Mouse (Mus musculus): Measurements from ENCODE around the gene Ptges. TPM values are rescaled to one million over a fixed set of nuclear protein-coding genes. Genes with fewer than 3 reads are reported as not detected.
"Not testable (repeated sequence)": the region's sequence is repeated elsewhere in the genome, so short reads cannot be mapped to it uniquely, and the experiment has no call there.

The Ptges gene
- total and polyA plus RNA-seq, 2 experiments from 2014 or later: 6.7 to 8.0 TPM

DNA sequence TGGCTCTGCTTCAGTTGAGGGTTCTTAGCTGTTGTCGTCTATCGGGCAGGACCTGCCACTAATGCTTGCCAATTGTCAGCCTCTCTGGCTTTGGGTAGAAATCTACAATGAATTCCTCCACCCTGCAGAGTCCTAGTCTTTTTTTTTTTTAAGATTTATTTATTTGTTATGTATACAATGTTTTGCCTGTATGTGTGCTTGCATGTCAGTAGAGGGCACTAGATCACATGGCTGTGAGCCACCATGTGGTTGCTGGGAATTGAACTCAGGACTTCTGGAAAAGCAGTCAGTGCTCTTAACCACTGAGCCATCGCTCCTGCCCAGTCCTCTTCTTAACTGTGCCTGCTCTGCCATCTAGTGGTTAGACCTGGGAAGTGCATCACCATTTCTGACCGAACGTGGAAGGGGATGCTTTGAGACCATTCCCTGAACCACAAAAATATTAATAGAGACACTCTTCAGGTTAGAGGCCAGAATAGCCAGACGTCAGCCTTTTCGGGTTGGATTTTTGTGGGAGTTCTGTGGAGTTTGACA is 4.3 kb upstream of the Ptges start:
- no peak overlapping the region for H3K4me3 ChIP-seq (ENCODE audit: low read depth, low read length)
- no peaks in the 10 kb centered on the region for H3K9me3 ChIP-seq (ENCODE audit: low read length)
- peak; percentile 93 for TF ChIP-seq CTCF (IDR thresholded peaks at IDR 0.05)
- ATAC-seq (ENCODE audit: low FRiP score) (no peak), DNase-seq (ENCODE audit: low spot score) (peak; percentile 81)
- 23% methylated on average over 7 of the region's 7 CpGs for WGBS
- no peaks in the 10 kb centered on the region for H3K36me3 ChIP-seq (ENCODE audit: insufficient read depth, low read length)
- H3K27ac ChIP-seq (ENCODE audit: low read depth, low read length): no peak overlapping the region
- no peaks in the 10 kb centered on the region for H3K27me3 ChIP-seq (ENCODE audit: insufficient read depth, low read length)
- H3K4me1 ChIP-seq (ENCODE audit: insufficient read depth, low read length): 0 out of 2 replicates have a peak, but pooled peaks cover 2% of the 10 kb centered on the region
- no peak overlapping the region for H3K4me2 ChIP-seq (ENCODE audit: low read depth, low read length, poor library complexity, severe bottlenecking)
- no peak overlapping the region for H3K9ac ChIP-seq (replicated peaks; ENCODE audit: low read length, poor library complexity, severe bottlenecking)

DNA sequence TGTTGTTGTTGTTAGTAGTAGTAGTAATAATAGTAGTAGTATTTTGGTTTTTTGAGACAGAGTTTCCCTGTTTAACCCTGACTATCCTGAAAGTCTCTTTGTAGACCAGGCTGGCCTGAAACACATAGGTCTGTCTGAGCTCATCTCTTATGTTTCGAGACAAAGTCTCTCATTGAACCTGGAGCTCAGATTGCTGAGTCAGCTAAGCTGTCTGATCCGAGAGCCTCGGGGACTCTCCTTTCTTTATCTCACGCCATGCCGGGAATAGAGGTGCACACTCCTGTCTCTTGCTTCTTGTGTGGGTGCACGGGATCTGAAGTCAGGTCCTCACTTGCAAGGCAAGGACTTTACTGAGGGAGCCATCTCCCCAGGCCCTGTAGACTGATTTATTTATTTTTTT is 3.4 kb upstream of the Ptges start:
- no peak for ATAC-seq (ENCODE audit: low FRiP score)
- Histone ChIP-seq H3K27me3 (ENCODE audit: insufficient read depth, low read length) (no peaks in the 10 kb centered on the region), H3K27ac (ENCODE audit: low read depth, low read length) (no peak overlapping the region), H3K4me2 (ENCODE audit: low read depth, low read length, poor library complexity, severe bottlenecking) (no peak overlapping the region), H3K9ac (replicated peaks; ENCODE audit: low read length, poor library complexity, severe bottlenecking) (no peak overlapping the region), H3K9me3 (ENCODE audit: low read length) (no peaks in the 10 kb centered on the region), H3K4me1 (ENCODE audit: insufficient read depth, low read length) (0 out of 2 replicates have a peak, but pooled peaks cover 2% of the 10 kb centered on the region), H3K4me3 (ENCODE audit: low read depth, low read length) (no peak overlapping the region), H3K36me3 (ENCODE audit: insufficient read depth, low read length) (no peaks in the 10 kb centered on the region)
- no peak for TF ChIP-seq CTCF (IDR thresholded peaks at IDR 0.05)
- no peak for DNase-seq (ENCODE audit: low spot score)
- 39% methylated on average over 6 of the region's 6 CpGs for WGBS

DNA sequence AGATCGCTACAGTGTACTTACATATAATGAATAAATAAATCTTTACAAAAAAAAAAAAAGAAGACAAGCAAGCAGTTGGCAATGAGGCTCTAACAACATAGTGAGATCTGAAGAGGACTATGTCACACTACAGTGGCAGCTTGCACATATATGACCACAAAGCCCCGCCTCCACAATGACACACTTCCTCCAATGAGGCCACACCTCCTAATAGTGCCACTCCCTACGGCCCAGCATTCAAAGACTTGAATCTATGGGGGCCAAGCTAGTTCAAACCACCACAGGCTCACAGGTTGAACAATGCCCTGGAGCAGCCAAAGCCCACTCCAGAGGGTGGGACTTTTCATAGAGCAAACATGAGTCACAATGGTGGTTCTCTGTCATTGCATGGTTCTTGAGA is 2.3 kb upstream of the Ptges start:
- TF ChIP-seq CTCF (IDR thresholded peaks at IDR 0.05): no peak
- Histone ChIP-seq H3K4me3 (ENCODE audit: low read depth, low read length) (no peak overlapping the region), H3K27ac (ENCODE audit: low read depth, low read length) (no peak overlapping the region), H3K9ac (replicated peaks; ENCODE audit: low read length, poor library complexity, severe bottlenecking) (no peak overlapping the region), H3K9me3 (ENCODE audit: low read length) (no peaks in the 10 kb centered on the region), H3K36me3 (ENCODE audit: insufficient read depth, low read length) (no peaks in the 10 kb centered on the region), H3K4me1 (ENCODE audit: insufficient read depth, low read length) (0 out of 2 replicates have a peak, but pooled peaks cover 2% of the 10 kb centered on the region), H3K4me2 (ENCODE audit: low read depth, low read length, poor library complexity, severe bottlenecking) (no peak overlapping the region), H3K27me3 (ENCODE audit: insufficient read depth, low read length) (no peaks in the 10 kb centered on the region)
- no peak for ATAC-seq (ENCODE audit: low FRiP score)
- DNase-seq (ENCODE audit: low spot score): no peak
- WGBS: 88% methylated on average over 3 of the region's 3 CpGs

DNA sequence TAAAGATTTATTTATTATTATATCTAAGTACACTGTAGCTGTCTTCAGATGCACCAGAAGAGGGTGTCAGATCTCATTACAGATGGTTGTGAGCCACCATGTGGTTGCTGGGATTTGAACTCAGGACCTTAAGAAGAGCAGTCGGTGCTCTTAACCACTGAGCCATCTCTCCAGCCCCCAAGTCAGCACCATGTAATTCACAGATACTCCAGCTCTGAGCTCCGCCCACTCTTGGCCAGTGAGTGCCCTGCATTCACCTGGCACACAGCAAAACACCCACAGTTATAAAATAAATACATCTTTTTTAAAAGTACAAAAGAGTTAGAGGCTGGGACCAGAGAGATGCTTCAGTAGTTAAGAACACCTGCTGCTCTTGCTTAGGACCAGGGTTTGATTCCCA is 1.2 kb upstream of the Ptges start:
- not testable (repeated sequence) for DNase-seq (ENCODE audit: low spot score); H3K9ac ChIP-seq (replicated peaks; ENCODE audit: low read length, poor library complexity, severe bottlenecking); ATAC-seq (ENCODE audit: low FRiP score); H3K4me3 ChIP-seq (ENCODE audit: low read depth, low read length); H3K4me2 ChIP-seq (ENCODE audit: low read depth, low read length, poor library complexity, severe bottlenecking); H3K4me1 ChIP-seq (ENCODE audit: insufficient read depth, low read length); H3K9me3 ChIP-seq (ENCODE audit: low read length); H3K27me3 ChIP-seq (ENCODE audit: insufficient read depth, low read length); H3K36me3 ChIP-seq (ENCODE audit: insufficient read depth, low read length); H3K27ac ChIP-seq (ENCODE audit: low read depth, low read length)
- WGBS: 95% methylated on average over 2 of the region's 2 CpGs

DNA sequence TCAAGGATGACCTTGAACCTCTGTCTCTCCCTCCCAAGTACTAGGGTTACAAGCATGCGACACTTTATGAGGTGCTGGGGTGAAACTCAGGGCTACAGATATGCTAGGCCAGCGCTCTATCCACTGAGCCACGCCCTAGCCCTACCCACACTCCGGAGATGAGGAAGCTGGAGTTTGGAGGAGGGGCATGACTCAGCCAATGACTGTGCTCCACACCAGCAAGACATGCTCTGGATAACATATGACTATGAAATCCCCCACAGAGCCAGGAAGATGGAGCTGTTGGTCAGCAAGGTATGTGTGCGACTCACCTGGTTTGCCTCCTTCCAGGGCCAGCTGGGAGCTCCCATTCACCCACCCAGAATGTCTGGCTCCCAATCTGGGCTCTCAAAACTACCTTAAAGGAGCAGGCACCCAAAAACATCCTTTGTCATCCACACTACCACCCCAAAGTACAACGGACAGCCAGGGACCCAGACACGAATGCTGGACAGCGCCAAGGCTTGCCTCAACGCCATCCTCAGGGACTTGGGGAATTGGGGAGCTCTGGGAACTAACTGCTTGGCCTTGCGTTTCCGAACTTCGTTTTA is 675 bp downstream of the Ptges start:
- peak overlapping the region; percentile 61; the same call in 1 of the 2 replicates for H3K9ac ChIP-seq (replicated peaks; ENCODE audit: low read length, poor library complexity, severe bottlenecking)
- H3K9me3 ChIP-seq (ENCODE audit: low read length): no peaks in the 10 kb centered on the region
- no peak for TF ChIP-seq CTCF (IDR thresholded peaks at IDR 0.05)
- H3K27me3 ChIP-seq (ENCODE audit: insufficient read depth, low read length): no peaks in the 10 kb centered on the region
- peak overlapping the region; percentile 60 for H3K4me2 ChIP-seq (ENCODE audit: low read depth, low read length, poor library complexity, severe bottlenecking)
- ATAC-seq (ENCODE audit: low FRiP score) (peak; percentile 49; the same call in 1 of the 2 replicates), DNase-seq (ENCODE audit: low spot score) (no peak)
- H3K4me1 ChIP-seq (ENCODE audit: insufficient read depth, low read length): 0 out of 2 replicates have a peak, but pooled peaks cover 2% of the 10 kb centered on the region
- WGBS: 34% methylated on average over 12 of the region's 12 CpGs
- peak overlapping the region; percentile 23 for H3K4me3 ChIP-seq (ENCODE audit: low read depth, low read length)
- no peaks in the 10 kb centered on the region for H3K36me3 ChIP-seq (ENCODE audit: insufficient read depth, low read length)
- H3K27ac ChIP-seq (ENCODE audit: low read depth, low read length): peak overlapping the region; percentile 72

DNA sequence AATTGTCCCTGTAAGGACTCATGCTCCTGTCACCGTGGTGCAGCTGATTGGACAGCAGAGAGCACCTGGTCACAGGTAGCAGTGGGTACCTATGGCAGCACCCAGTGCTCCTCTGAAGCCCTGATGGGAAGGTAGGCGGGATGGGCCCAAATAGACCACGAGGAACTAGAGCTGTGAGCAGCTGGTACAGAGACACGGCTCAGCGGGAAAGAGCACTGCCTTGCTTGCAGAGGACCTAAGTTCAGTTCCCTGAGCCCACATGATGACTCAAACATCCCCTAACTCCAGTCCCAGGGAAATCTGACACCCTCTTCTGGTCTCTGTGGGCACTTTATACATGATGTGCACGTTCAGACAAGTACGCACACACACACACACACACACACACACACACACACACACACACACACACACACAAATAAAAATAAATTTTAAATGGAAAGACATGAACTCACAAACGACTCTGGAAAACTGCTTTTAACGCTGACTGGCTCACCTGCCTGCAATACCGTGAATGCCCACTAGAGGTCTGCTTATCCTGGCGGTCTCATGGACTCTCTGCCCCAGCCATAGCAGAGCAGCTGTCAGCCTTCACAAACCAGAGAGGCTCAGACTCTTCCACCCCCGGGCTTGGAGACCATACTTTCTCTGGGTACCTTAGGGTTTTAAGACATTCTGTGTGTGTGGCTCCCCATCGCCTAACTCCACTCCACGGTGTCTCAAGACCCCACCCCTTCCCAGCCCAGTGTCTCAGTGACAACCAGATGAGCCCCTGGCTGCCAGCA is 1.6 kb downstream of the Ptges start:
- no peaks in the 10 kb centered on the region for H3K27me3 ChIP-seq (ENCODE audit: insufficient read depth, low read length)
- ATAC-seq (ENCODE audit: low FRiP score): 0 out of 2 replicates have a peak, but pooled peaks have one; percentile 45
- no peaks in the 10 kb centered on the region for H3K36me3 ChIP-seq (ENCODE audit: insufficient read depth, low read length)
- peak; percentile 93 for TF ChIP-seq CTCF (IDR thresholded peaks at IDR 0.05)
- H3K4me2 ChIP-seq (ENCODE audit: low read depth, low read length, poor library complexity, severe bottlenecking): no peak overlapping the region
- 0 out of 2 replicates have a peak, but pooled peaks cover 2% of the 10 kb centered on the region for H3K4me1 ChIP-seq (ENCODE audit: insufficient read depth, low read length)
- no peak overlapping the region for H3K4me3 ChIP-seq (ENCODE audit: low read depth, low read length)
- H3K9ac ChIP-seq (replicated peaks; ENCODE audit: low read length, poor library complexity, severe bottlenecking): no peak overlapping the region
- WGBS: 25% methylated on average over 14 of the region's 14 CpGs
- H3K27ac ChIP-seq (ENCODE audit: low read depth, low read length): peak overlapping the region; percentile 55
- no peaks in the 10 kb centered on the region for H3K9me3 ChIP-seq (ENCODE audit: low read length)
- DNase-seq (ENCODE audit: low spot score): peak; percentile 88

Measured in midbrain, postnatal 0 days (tissue).